Mouse (Mus musculus): ENCODE results near the gene Apbb2. TPM values are rescaled to one million over a fixed set of nuclear protein-coding genes. Genes with fewer than 3 reads are reported as not detected.
A peak's percentile ranks its signal among the peaks of the same experiment; 100 is the strongest.

The Apbb2 gene
- total and polyA plus RNA-seq, 2 experiments from 2014 or later, result 31.8 to 41.0 TPM

DNA sequence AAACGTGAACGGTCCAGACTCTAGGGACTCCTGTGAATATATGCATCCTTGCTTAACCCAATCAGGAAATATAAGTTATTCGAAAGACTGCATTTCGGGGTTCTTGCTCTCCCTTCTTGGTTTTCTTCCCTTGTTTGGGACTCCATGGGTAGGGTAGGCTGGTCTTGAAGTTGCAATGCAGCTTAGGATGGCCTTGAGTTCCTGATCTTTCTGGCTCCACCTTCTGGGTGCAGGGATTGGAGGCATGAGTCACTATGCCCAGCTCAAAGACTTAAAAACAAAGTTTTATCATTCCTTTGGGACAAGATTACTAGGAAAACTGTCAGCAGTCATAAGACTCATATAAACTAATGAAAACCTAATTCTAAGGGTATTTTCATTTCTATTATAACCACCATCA is 195.1 kb downstream of the Apbb2 start:
- TF ChIP-seq EP300 (IDR thresholded peaks at IDR 0.05; ENCODE audit: low read depth), result no peak
- TF ChIP-seq CTCF (IDR thresholded peaks at IDR 0.05; ENCODE audit: low read depth), result no peak
- DNase-seq (ENCODE audit: low spot score), result no peak
- WGBS, result 86% methylated on average over 4 of the region's 4 CpGs

DNA sequence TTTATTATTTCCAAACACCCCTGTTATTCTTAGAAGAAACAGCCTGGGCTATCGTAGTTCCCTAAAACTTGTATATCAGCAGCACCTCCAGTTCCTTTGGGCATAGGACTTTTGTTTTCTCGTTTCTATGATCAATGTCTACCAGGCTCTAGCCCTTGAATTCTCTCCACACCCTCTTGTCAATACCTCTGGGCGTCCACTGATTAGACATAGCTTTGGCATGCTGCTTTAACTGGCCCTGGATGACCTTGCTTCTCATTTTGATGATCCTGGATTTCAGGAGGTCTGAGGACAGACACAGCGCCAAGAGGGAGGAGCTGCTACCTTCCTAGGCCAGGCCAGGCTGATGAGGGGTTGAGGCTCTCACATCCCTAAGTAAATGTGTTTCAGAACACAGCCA is 196.6 kb downstream of the Apbb2 start:
- ATAC-seq (ENCODE audit: insufficient read depth, low read depth) (peak; percentile 78), DNase-seq (ENCODE audit: low spot score) (peak; percentile 44)
- no peak overlapping the region for H3K9ac ChIP-seq (replicated peaks; ENCODE audit: low read depth, low read length)
- H3K9me3 ChIP-seq (replicated peaks; ENCODE audit: control insufficient read depth, low read length), result no peaks in the 10 kb centered on the region
- H3K4me1 ChIP-seq (ENCODE audit: control insufficient read depth, insufficient read depth), result peaks cover 14% of the 10 kb centered on the region
- H3K27ac ChIP-seq (ENCODE audit: low read depth), result peak overlapping the region; percentile 40
- TF ChIP-seq CTCF (IDR thresholded peaks at IDR 0.05; ENCODE audit: low read depth) (no peak), EP300 (IDR thresholded peaks at IDR 0.05; ENCODE audit: low read depth) (peak; percentile 56; the same call in 1 of the 2 replicates)
- no peaks in the 10 kb centered on the region for H3K36me3 ChIP-seq (replicated peaks; ENCODE audit: control insufficient read depth, insufficient read depth, low read length)
- no peak overlapping the region for H3K4me3 ChIP-seq (ENCODE audit: low read depth, low read length)
- H3K27me3 ChIP-seq (ENCODE audit: control insufficient read depth, insufficient read depth, low read length), result no peaks in the 10 kb centered on the region
- H3K4me2 ChIP-seq (ENCODE audit: low read depth, low read length), result no peak overlapping the region
- 35% methylated on average over 4 of the region's 4 CpGs for WGBS

More for the DNA sequence above, 195.1 kb downstream of the Apbb2 start:
- ATAC-seq (ENCODE audit: insufficient read depth, low read depth), result no peak
- H3K9me3 ChIP-seq (replicated peaks; ENCODE audit: control insufficient read depth, low read length), result no peaks in the 10 kb centered on the region
- H3K4me1 ChIP-seq (ENCODE audit: control insufficient read depth, insufficient read depth), result peaks cover 9% of the 10 kb centered on the region
- H3K36me3 ChIP-seq (replicated peaks; ENCODE audit: control insufficient read depth, insufficient read depth, low read length), result no peaks in the 10 kb centered on the region
- no peak overlapping the region for H3K9ac ChIP-seq (replicated peaks; ENCODE audit: low read depth, low read length)
- H3K4me3 ChIP-seq (ENCODE audit: low read depth, low read length), result no peak overlapping the region
- H3K4me2 ChIP-seq (ENCODE audit: low read depth, low read length), result no peak overlapping the region
- no peaks in the 10 kb centered on the region for H3K27me3 ChIP-seq (ENCODE audit: control insufficient read depth, insufficient read depth, low read length)
- H3K27ac ChIP-seq (ENCODE audit: low read depth), result no peak overlapping the region

GRCm38 (mm10) chr5:66421230-66421629 is 197.4 kb downstream of the Apbb2 start:
- Histone ChIP-seq H3K9me3 (replicated peaks; ENCODE audit: control insufficient read depth, low read length) (no peaks in the 10 kb centered on the region), H3K9ac (replicated peaks; ENCODE audit: low read depth, low read length) (no peak overlapping the region), H3K4me2 (ENCODE audit: low read depth, low read length) (peak overlapping the region; percentile 5; the same call in 1 of the 2 replicates), H3K27me3 (ENCODE audit: control insufficient read depth, insufficient read depth, low read length) (no peaks in the 10 kb centered on the region), H3K4me3 (ENCODE audit: low read depth, low read length) (no peak overlapping the region), H3K36me3 (replicated peaks; ENCODE audit: control insufficient read depth, insufficient read depth, low read length) (no peaks in the 10 kb centered on the region), H3K4me1 (ENCODE audit: control insufficient read depth, insufficient read depth) (peaks cover 14% of the 10 kb centered on the region), H3K27ac (ENCODE audit: low read depth) (peak overlapping the region; percentile 36)
- ATAC-seq (ENCODE audit: insufficient read depth, low read depth), result no peak
- WGBS, result 53% methylated on average over 15 of the region's 15 CpGs
- TF ChIP-seq CTCF (IDR thresholded peaks at IDR 0.05; ENCODE audit: low read depth) (no peak), EP300 (IDR thresholded peaks at IDR 0.05; ENCODE audit: low read depth) (no peak)
- no peak for DNase-seq (ENCODE audit: low spot score)

GRCm38 (mm10) chr5:66420011-66420410 is 198.6 kb downstream of the Apbb2 start:
- Histone ChIP-seq H3K4me2 (ENCODE audit: low read depth, low read length) (no peak overlapping the region), H3K4me3 (ENCODE audit: low read depth, low read length) (no peak overlapping the region), H3K27ac (ENCODE audit: low read depth) (no peak overlapping the region), H3K9me3 (replicated peaks; ENCODE audit: control insufficient read depth, low read length) (no peaks in the 10 kb centered on the region), H3K4me1 (ENCODE audit: control insufficient read depth, insufficient read depth) (peaks cover 14% of the 10 kb centered on the region), H3K36me3 (replicated peaks; ENCODE audit: control insufficient read depth, insufficient read depth, low read length) (no peaks in the 10 kb centered on the region), H3K27me3 (ENCODE audit: control insufficient read depth, insufficient read depth, low read length) (no peaks in the 10 kb centered on the region), H3K9ac (replicated peaks; ENCODE audit: low read depth, low read length) (no peak overlapping the region)
- DNase-seq (ENCODE audit: low spot score) (no peak), ATAC-seq (ENCODE audit: insufficient read depth, low read depth) (no peak)
- TF ChIP-seq EP300 (IDR thresholded peaks at IDR 0.05; ENCODE audit: low read depth) (no peak), CTCF (IDR thresholded peaks at IDR 0.05; ENCODE audit: low read depth) (no peak)
- 86% methylated on average over 7 of the region's 7 CpGs for WGBS

- Histone ChIP-seq H3K4me3 (ENCODE audit: low read depth, low read length) (no peak overlapping the region), H3K36me3 (replicated peaks; ENCODE audit: control insufficient read depth, insufficient read depth, low read length) (no peaks in the 10 kb centered on the region), H3K9me3 (replicated peaks; ENCODE audit: control insufficient read depth, low read length) (no peaks in the 10 kb centered on the region), H3K27me3 (ENCODE audit: control insufficient read depth, insufficient read depth, low read length) (no peaks in the 10 kb centered on the region), H3K27ac (ENCODE audit: low read depth) (peak overlapping the region; percentile 65), H3K9ac (replicated peaks; ENCODE audit: low read depth, low read length) (no peak overlapping the region), H3K4me1 (ENCODE audit: control insufficient read depth, insufficient read depth) (peaks cover 14% of the 10 kb centered on the region), H3K4me2 (ENCODE audit: low read depth, low read length) (no peak overlapping the region)
- peak; percentile 81 for ATAC-seq (ENCODE audit: insufficient read depth, low read depth)
- peak; percentile 49 for DNase-seq (ENCODE audit: low spot score)
- TF ChIP-seq EP300 (IDR thresholded peaks at IDR 0.05; ENCODE audit: low read depth) (no peak), CTCF (IDR thresholded peaks at IDR 0.05; ENCODE audit: low read depth) (peak; percentile 32)
- 28% methylated on average over 8 of the region's 8 CpGs for WGBS
These were observed 201.3 kb downstream of the Apbb2 start for GRCm38 (mm10) chr5:66417289-66417688.

Measured in heart, postnatal 0 days (tissue).